Mouse (Mus musculus): ENCODE results near the gene Nt5c2. TPM values are rescaled to one million over a fixed set of nuclear protein-coding genes. Genes with fewer than 3 reads are reported as not detected.

Nt5c2 gene
- polyA plus RNA-seq, 1 experiment from 2014 or later, result 47.4 TPM

GRCm38 (mm10) chr19:47023546-47023945, 8.6 kb upstream of the Nt5c2 start:
- 73% methylated on average over 13 of the region's 13 CpGs for WGBS (ENCODE audit: insufficient replicate concordance)
- no peak overlapping the region for H3K27ac ChIP-seq (ENCODE audit: low read length)
- no peak for ATAC-seq (ENCODE audit: low read depth)
- no peaks in the 10 kb centered on the region for H3K4me1 ChIP-seq (ENCODE audit: control insufficient read depth, low read depth, low read length)
- H3K9me3 ChIP-seq (replicated peaks; ENCODE audit: control insufficient read depth, low read length), result no peaks in the 10 kb centered on the region
- no peak overlapping the region for H3K4me3 ChIP-seq (ENCODE audit: low read depth, low read length)
- H3K27me3 ChIP-seq (ENCODE audit: control insufficient read depth, insufficient read depth, low read depth, low read length), result peaks cover 9% of the 10 kb centered on the region
- no peak overlapping the region for H3K9ac ChIP-seq (ENCODE audit: low read depth, low read length)
- no peak overlapping the region for H3K4me2 ChIP-seq (ENCODE audit: low read depth, low read length)
- H3K36me3 ChIP-seq (ENCODE audit: control insufficient read depth, insufficient read depth), result no peaks in the 10 kb centered on the region

GRCm38 (mm10) chr19:47022709-47023108, 7.8 kb upstream of the Nt5c2 start:
- ATAC-seq (ENCODE audit: low read depth), result no peak
- H3K27ac ChIP-seq (ENCODE audit: low read length), result no peak overlapping the region
- H3K27me3 ChIP-seq (ENCODE audit: control insufficient read depth, insufficient read depth, low read depth, low read length), result peaks cover 15% of the 10 kb centered on the region
- no peak overlapping the region for H3K4me3 ChIP-seq (ENCODE audit: low read depth, low read length)
- no peaks in the 10 kb centered on the region for H3K4me1 ChIP-seq (ENCODE audit: control insufficient read depth, low read depth, low read length)
- H3K4me2 ChIP-seq (ENCODE audit: low read depth, low read length), result no peak overlapping the region
- H3K9me3 ChIP-seq (replicated peaks; ENCODE audit: control insufficient read depth, low read length), result no peaks in the 10 kb centered on the region
- WGBS (ENCODE audit: insufficient replicate concordance), result 42% methylated on average over 4 of the region's 4 CpGs
- no peak overlapping the region for H3K9ac ChIP-seq (ENCODE audit: low read depth, low read length)
- H3K36me3 ChIP-seq (ENCODE audit: control insufficient read depth, insufficient read depth), result no peaks in the 10 kb centered on the region

GRCm38 (mm10) chr19:47019326-47019725, 4.4 kb upstream of the Nt5c2 start:
- Histone ChIP-seq H3K4me3 (ENCODE audit: low read depth, low read length) (no peak overlapping the region), H3K4me1 (ENCODE audit: control insufficient read depth, low read depth, low read length) (peaks cover 10% of the 10 kb centered on the region), H3K27ac (ENCODE audit: low read length) (no peak overlapping the region), H3K9ac (ENCODE audit: low read depth, low read length) (no peak overlapping the region), H3K27me3 (ENCODE audit: control insufficient read depth, insufficient read depth, low read depth, low read length) (peaks cover 44% of the 10 kb centered on the region), H3K9me3 (replicated peaks; ENCODE audit: control insufficient read depth, low read length) (no peaks in the 10 kb centered on the region), H3K4me2 (ENCODE audit: low read depth, low read length) (no peak overlapping the region), H3K36me3 (ENCODE audit: control insufficient read depth, insufficient read depth) (no peaks in the 10 kb centered on the region)
- ATAC-seq (ENCODE audit: low read depth), result no peak
- WGBS (ENCODE audit: insufficient replicate concordance), result 33% methylated on average over 6 of the region's 6 CpGs

- 29% methylated on average over 2 of the region's 2 CpGs for WGBS (ENCODE audit: insufficient replicate concordance)
These were observed 3.4 kb upstream of the Nt5c2 start for GRCm38 (mm10) chr19:47018330-47018729.

GRCm38 (mm10) chr19:47017831-47018230, 2.9 kb upstream of the Nt5c2 start:
- H3K27me3 ChIP-seq (ENCODE audit: control insufficient read depth, insufficient read depth, low read depth, low read length), result peaks cover 59% of the 10 kb centered on the region
- H3K4me3 ChIP-seq (ENCODE audit: low read depth, low read length), result no peak overlapping the region
- WGBS (ENCODE audit: insufficient replicate concordance), result 9% methylated on average over 3 of the region's 3 CpGs
- H3K4me2 ChIP-seq (ENCODE audit: low read depth, low read length), result no peak overlapping the region
- peaks cover 10% of the 10 kb centered on the region for H3K4me1 ChIP-seq (ENCODE audit: control insufficient read depth, low read depth, low read length)
- H3K36me3 ChIP-seq (ENCODE audit: control insufficient read depth, insufficient read depth), result no peaks in the 10 kb centered on the region
- H3K9me3 ChIP-seq (replicated peaks; ENCODE audit: control insufficient read depth, low read length), result no peaks in the 10 kb centered on the region
- ATAC-seq (ENCODE audit: low read depth), result no peak
- no peak overlapping the region for H3K9ac ChIP-seq (ENCODE audit: low read depth, low read length)
- no peak overlapping the region for H3K27ac ChIP-seq (ENCODE audit: low read length)

More at GRCm38 (mm10) chr19:47018330-47018729, 3.4 kb upstream of the Nt5c2 start:
- Histone ChIP-seq H3K4me3 (ENCODE audit: low read depth, low read length) (no peak overlapping the region), H3K36me3 (ENCODE audit: control insufficient read depth, insufficient read depth) (no peaks in the 10 kb centered on the region), H3K4me1 (ENCODE audit: control insufficient read depth, low read depth, low read length) (peaks cover 10% of the 10 kb centered on the region), H3K4me2 (ENCODE audit: low read depth, low read length) (no peak overlapping the region), H3K27ac (ENCODE audit: low read length) (no peak overlapping the region), H3K9me3 (replicated peaks; ENCODE audit: control insufficient read depth, low read length) (no peaks in the 10 kb centered on the region), H3K9ac (ENCODE audit: low read depth, low read length) (no peak overlapping the region), H3K27me3 (ENCODE audit: control insufficient read depth, insufficient read depth, low read depth, low read length) (peaks cover 54% of the 10 kb centered on the region)
- no peak for ATAC-seq (ENCODE audit: low read depth)

GRCm38 (mm10) chr19:47016487-47016886, 1.5 kb upstream of the Nt5c2 start:
- no peak for ATAC-seq (ENCODE audit: low read depth)
- no peaks in the 10 kb centered on the region for H3K36me3 ChIP-seq (ENCODE audit: control insufficient read depth, insufficient read depth)
- no peak overlapping the region for H3K4me3 ChIP-seq (ENCODE audit: low read depth, low read length)
- no peak overlapping the region for H3K9ac ChIP-seq (ENCODE audit: low read depth, low read length)
- peaks cover 64% of the 10 kb centered on the region for H3K27me3 ChIP-seq (ENCODE audit: control insufficient read depth, insufficient read depth, low read depth, low read length)
- no peaks in the 10 kb centered on the region for H3K9me3 ChIP-seq (replicated peaks; ENCODE audit: control insufficient read depth, low read length)
- no peak overlapping the region for H3K4me2 ChIP-seq (ENCODE audit: low read depth, low read length)
- H3K27ac ChIP-seq (ENCODE audit: low read length), result no peak overlapping the region
- WGBS (ENCODE audit: insufficient replicate concordance), result under 1% methylated on average over 15 of the region's 15 CpGs
- peaks cover 10% of the 10 kb centered on the region for H3K4me1 ChIP-seq (ENCODE audit: control insufficient read depth, low read depth, low read length)

- 6% methylated on average over 9 of the region's 9 CpGs for WGBS (ENCODE audit: insufficient replicate concordance)
- H3K9me3 ChIP-seq (replicated peaks; ENCODE audit: control insufficient read depth, low read length), result no peaks in the 10 kb centered on the region
- H3K36me3 ChIP-seq (ENCODE audit: control insufficient read depth, insufficient read depth), result no peaks in the 10 kb centered on the region
- no peak overlapping the region for H3K27ac ChIP-seq (ENCODE audit: low read length)
- no peak for ATAC-seq (ENCODE audit: low read depth)
- no peak overlapping the region for H3K4me2 ChIP-seq (ENCODE audit: low read depth, low read length)
- peaks cover 10% of the 10 kb centered on the region for H3K4me1 ChIP-seq (ENCODE audit: control insufficient read depth, low read depth, low read length)
- peaks cover 64% of the 10 kb centered on the region for H3K27me3 ChIP-seq (ENCODE audit: control insufficient read depth, insufficient read depth, low read depth, low read length)
- H3K4me3 ChIP-seq (ENCODE audit: low read depth, low read length), result no peak overlapping the region
- H3K9ac ChIP-seq (ENCODE audit: low read depth, low read length), result no peak overlapping the region
These were observed 1.0 kb upstream of the Nt5c2 start for GRCm38 (mm10) chr19:47015965-47016364.

GRCm38 (mm10) chr19:47015396-47015795, 443 bp upstream of the Nt5c2 start:
- H3K4me1 ChIP-seq (ENCODE audit: control insufficient read depth, low read depth, low read length), result peaks cover 10% of the 10 kb centered on the region
- H3K4me2 ChIP-seq (ENCODE audit: low read depth, low read length), result peak overlapping the region; percentile 60
- peaks cover 64% of the 10 kb centered on the region for H3K27me3 ChIP-seq (ENCODE audit: control insufficient read depth, insufficient read depth, low read depth, low read length)
- 5% methylated on average over 37 of the region's 37 CpGs for WGBS (ENCODE audit: insufficient replicate concordance)
- no peak for ATAC-seq (ENCODE audit: low read depth)
- no peaks in the 10 kb centered on the region for H3K36me3 ChIP-seq (ENCODE audit: control insufficient read depth, insufficient read depth)
- no peak overlapping the region for H3K27ac ChIP-seq (ENCODE audit: low read length)
- no peaks in the 10 kb centered on the region for H3K9me3 ChIP-seq (replicated peaks; ENCODE audit: control insufficient read depth, low read length)
- peak overlapping the region; percentile 44 for H3K4me3 ChIP-seq (ENCODE audit: low read depth, low read length)
- no peak overlapping the region for H3K9ac ChIP-seq (ENCODE audit: low read depth, low read length)

GRCm38 (mm10) chr19:47014159-47014446, 850 bp downstream of the Nt5c2 start:
- no peak overlapping the region for H3K27ac ChIP-seq (ENCODE audit: low read length)
- peaks cover 61% of the 10 kb centered on the region for H3K27me3 ChIP-seq (ENCODE audit: control insufficient read depth, insufficient read depth, low read depth, low read length)
- peaks cover 10% of the 10 kb centered on the region for H3K4me1 ChIP-seq (ENCODE audit: control insufficient read depth, low read depth, low read length)
- no peak overlapping the region for H3K9ac ChIP-seq (ENCODE audit: low read depth, low read length)
- no peaks in the 10 kb centered on the region for H3K36me3 ChIP-seq (ENCODE audit: control insufficient read depth, insufficient read depth)
- 5% methylated on average over 11 of the region's 11 CpGs for WGBS (ENCODE audit: insufficient replicate concordance)
- H3K9me3 ChIP-seq (replicated peaks; ENCODE audit: control insufficient read depth, low read length), result no peaks in the 10 kb centered on the region
- peak overlapping the region; percentile 60 for H3K4me2 ChIP-seq (ENCODE audit: low read depth, low read length)
- ATAC-seq (ENCODE audit: low read depth), result no peak
- H3K4me3 ChIP-seq (ENCODE audit: low read depth, low read length), result peak overlapping the region; percentile 44; the same call in 1 of the 2 replicates
